Mouse (Mus musculus): ENCODE results near the gene Rad51ap2. TPM values are rescaled to one million over a fixed set of nuclear protein-coding genes. Genes with fewer than 3 reads are reported as not detected.

Gene Rad51ap2
- polyA plus RNA-seq (2015; fragmentation: Nextera tagmentation; extraction: Ambion mirVana), result 0.20 and 0.24 TPM in 2 replicates

DNA sequence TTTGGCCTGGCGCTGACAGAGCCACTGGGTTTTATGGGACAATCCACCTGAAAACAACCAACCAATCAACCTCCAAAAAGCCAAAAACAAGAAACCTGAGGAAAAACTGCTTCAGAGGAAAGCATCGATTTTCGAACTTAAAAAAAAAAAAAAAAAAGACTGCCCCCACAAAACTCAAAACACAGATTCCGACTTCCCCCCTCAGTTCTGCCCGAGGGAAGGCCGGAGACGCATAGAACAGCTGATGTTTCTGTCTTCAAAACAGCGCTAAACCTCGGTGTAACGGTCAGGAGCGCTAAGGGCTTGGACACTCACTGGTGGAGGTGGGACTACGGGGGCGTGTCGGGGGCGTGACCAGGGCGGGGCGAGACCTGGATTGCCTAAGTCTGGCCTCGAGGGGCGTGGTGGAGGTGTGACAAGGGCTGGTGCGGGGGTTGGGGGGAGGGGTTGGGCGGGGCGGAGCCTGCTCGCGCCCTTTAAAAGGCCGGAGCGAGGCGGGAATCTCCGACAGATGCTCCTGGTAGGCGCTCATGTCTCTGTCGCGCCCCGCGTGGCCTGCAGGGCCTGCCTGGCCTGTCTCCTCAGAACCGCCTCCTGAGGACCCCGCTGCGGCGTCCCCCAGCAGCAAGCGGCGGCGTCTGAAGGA lies at the start of gene Rad51ap2:
Gene Rad51ap2 (plus strand): TSS at position 531 of the 646 bp plus-strand sequence.
- Histone ChIP-seq H3K4me2 (peak within 1 kb of the TSS; percentile 93), H3K9ac (peak within 1 kb of the TSS; percentile 55), H3K9me3 (no peaks in the 10 kb centered on the region), H3K27me3 (no peaks in the 10 kb centered on the region; the same call in 1 of the 2 replicates), H3K36me3 (no peaks in the 10 kb centered on the region), H3K4me1 (peaks cover 5% of the 10 kb centered on the region; the same call in 1 of the 2 replicates), H3K4me3 (peak within 1 kb of the TSS; percentile 56), H3K27ac (no peak within 1 kb of the TSS)
- WGBS, result under 1% methylated on average over 40 of the region's 40 CpGs
- ATAC-seq (ENCODE audit: insufficient number of reproducible peaks, low FRiP score, low TSS enrichment, low read depth), result peak; percentile 96

GRCm38 (mm10) chr12:11407679-11408078 lies 48.2 kb upstream of the Rad51ap2 start:
- whole genome bisulfite sequencing, result 85% methylated on average over 4 of the region's 4 CpGs
- Histone ChIP-seq H3K9ac (no peak overlapping the region), H3K27ac (no peak overlapping the region), H3K4me2 (no peak overlapping the region), H3K36me3 (no peaks in the 10 kb centered on the region), H3K9me3 (no peaks in the 10 kb centered on the region), H3K4me1 (no peaks in the 10 kb centered on the region), H3K27me3 (no peaks in the 10 kb centered on the region), H3K4me3 (no peak overlapping the region)
- no peak for ATAC-seq (ENCODE audit: insufficient number of reproducible peaks, low FRiP score, low TSS enrichment, low read depth)

- H3K4me2 ChIP-seq, result no peak overlapping the region
- H3K27ac ChIP-seq, result no peak overlapping the region
- H3K9me3 ChIP-seq, result 0 out of 2 replicates have a peak, but pooled peaks cover 3% of the 10 kb centered on the region
- ATAC-seq (ENCODE audit: insufficient number of reproducible peaks, low FRiP score, low TSS enrichment, low read depth), result no peak
- no peaks in the 10 kb centered on the region for H3K27me3 ChIP-seq
- 76% methylated on average over 6 of the region's 6 CpGs for WGBS
- no peaks in the 10 kb centered on the region for H3K4me1 ChIP-seq
- H3K4me3 ChIP-seq, result no peak overlapping the region
- no peak overlapping the region for H3K9ac ChIP-seq
- H3K36me3 ChIP-seq, result no peaks in the 10 kb centered on the region
Observed at GRCm38 (mm10) chr12:11418112-11418511, 37.8 kb upstream of the Rad51ap2 start.

DNA sequence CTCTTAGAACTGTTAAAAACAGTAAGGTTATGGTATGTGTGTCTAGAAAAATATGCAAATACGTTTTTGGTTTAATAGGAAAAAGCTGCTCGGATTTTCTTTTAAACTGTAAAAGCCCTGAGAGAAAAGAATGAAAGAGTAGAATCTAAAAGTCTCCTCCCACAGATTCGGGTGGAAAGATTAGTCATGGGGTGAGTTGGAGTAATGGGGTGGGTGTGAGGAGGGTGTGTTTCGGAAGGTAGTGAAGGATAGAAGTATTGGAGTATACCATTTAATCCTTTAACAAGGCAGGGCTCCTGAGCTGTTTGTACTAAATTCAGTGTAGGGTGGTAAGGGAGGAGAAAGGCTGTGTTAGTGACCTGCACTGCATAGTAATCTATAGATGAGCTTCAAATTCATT lies 28.5 kb upstream of the Rad51ap2 start:
- no peaks in the 10 kb centered on the region for H3K36me3 ChIP-seq
- H3K27ac ChIP-seq, result no peak overlapping the region
- no peak overlapping the region for H3K9ac ChIP-seq
- no peak overlapping the region for H3K4me2 ChIP-seq
- H3K4me1 ChIP-seq, result no peaks in the 10 kb centered on the region
- WGBS, result 52% methylated on average over 4 of the region's 4 CpGs
- H3K4me3 ChIP-seq, result no peak overlapping the region
- no peak for ATAC-seq (ENCODE audit: insufficient number of reproducible peaks, low FRiP score, low TSS enrichment, low read depth)
- H3K27me3 ChIP-seq, result no peaks in the 10 kb centered on the region
- H3K9me3 ChIP-seq, result no peaks in the 10 kb centered on the region

DNA sequence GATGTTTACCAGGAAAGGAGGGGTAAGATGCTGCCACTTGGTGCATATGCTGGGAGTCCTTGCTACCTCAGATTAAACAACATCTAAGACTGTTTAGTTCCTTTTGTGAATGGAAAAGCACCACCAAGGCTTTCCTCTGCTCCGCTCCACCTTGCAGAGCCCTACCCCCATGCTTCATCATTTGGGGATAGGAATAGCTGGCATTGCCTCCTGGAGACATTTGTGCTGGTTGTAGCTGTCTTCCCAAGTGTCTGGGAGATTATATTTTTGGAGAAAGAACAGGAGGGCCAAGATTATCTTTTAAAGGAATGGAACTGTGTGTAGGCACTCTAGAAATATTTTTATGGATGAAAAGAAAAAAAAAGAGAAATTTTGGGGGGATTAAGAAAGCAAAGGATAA lies 22.8 kb upstream of the Rad51ap2 start:
- Histone ChIP-seq H3K27ac (no peak overlapping the region), H3K27me3 (peaks cover 23% of the 10 kb centered on the region), H3K4me1 (peaks cover 20% of the 10 kb centered on the region), H3K4me2 (no peak overlapping the region), H3K4me3 (no peak overlapping the region), H3K9me3 (no peaks in the 10 kb centered on the region), H3K36me3 (no peaks in the 10 kb centered on the region), H3K9ac (no peak overlapping the region)
- 83% methylated on average over 1 of the region's 1 CpGs for WGBS
- no peak for ATAC-seq (ENCODE audit: insufficient number of reproducible peaks, low FRiP score, low TSS enrichment, low read depth)

- 52% methylated on average over 1 of the region's 1 CpGs for WGBS
- ATAC-seq (ENCODE audit: insufficient number of reproducible peaks, low FRiP score, low TSS enrichment, low read depth), result no peak
- H3K9ac ChIP-seq, result no peak overlapping the region
- H3K4me2 ChIP-seq, result no peak overlapping the region
- H3K9me3 ChIP-seq, result no peaks in the 10 kb centered on the region
- peaks cover 26% of the 10 kb centered on the region for H3K27me3 ChIP-seq
- peaks cover 20% of the 10 kb centered on the region for H3K4me1 ChIP-seq
- no peak overlapping the region for H3K27ac ChIP-seq
- no peak overlapping the region for H3K4me3 ChIP-seq
- H3K36me3 ChIP-seq, result no peaks in the 10 kb centered on the region
Observed at GRCm38 (mm10) chr12:11433716-11434115, 22.2 kb upstream of the Rad51ap2 start.

GRCm38 (mm10) chr12:11434446-11434845 lies 21.4 kb upstream of the Rad51ap2 start:
- ATAC-seq (ENCODE audit: insufficient number of reproducible peaks, low FRiP score, low TSS enrichment, low read depth), result no peak
- H3K4me1 ChIP-seq, result peaks cover 20% of the 10 kb centered on the region
- H3K27me3 ChIP-seq, result peaks cover 28% of the 10 kb centered on the region
- no peak overlapping the region for H3K9ac ChIP-seq
- H3K4me3 ChIP-seq, result no peak overlapping the region
- H3K36me3 ChIP-seq, result no peaks in the 10 kb centered on the region
- no peaks in the 10 kb centered on the region for H3K9me3 ChIP-seq
- 82% methylated on average over 8 of the region's 8 CpGs for WGBS
- no peak overlapping the region for H3K4me2 ChIP-seq
- H3K27ac ChIP-seq, result no peak overlapping the region

DNA sequence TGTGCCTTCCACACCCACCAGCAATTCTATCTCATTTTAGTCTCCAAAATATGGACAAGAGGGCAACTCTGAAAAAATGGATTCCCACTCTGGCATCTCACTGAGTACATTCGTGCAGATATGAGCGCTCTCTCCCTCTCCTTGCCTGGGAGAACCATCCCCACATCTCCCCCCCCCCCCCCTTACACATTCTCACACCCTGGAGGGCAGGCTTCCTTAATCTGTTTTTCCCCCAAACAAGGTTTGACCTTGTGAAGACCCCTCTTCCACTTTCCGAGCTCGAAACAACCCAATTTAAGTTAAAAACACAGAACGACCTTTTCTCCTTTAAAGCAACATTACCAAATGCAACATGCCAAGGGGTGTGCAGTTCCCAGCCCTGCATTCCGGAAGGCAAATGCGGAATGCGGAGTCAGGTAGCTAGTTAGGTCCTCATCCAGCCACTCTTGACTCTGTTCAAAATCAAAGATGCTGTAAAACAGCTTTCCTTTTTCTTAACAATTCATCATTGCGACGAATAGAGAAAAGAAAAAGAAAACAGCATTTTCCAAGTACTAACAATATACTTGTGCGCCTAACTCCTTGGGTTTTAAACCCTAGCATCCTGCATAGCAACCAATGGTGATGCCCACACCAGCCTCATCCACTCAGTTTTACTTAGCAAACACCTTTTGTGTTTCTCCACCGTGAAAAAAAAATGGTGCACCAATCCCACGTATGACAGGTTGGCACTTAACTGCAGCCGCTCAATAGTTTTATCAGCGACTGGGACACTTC lies 20.4 kb upstream of the Rad51ap2 start:
- H3K4me2 ChIP-seq, result peak overlapping the region; percentile 87
- no peak for ATAC-seq (ENCODE audit: insufficient number of reproducible peaks, low FRiP score, low TSS enrichment, low read depth)
- WGBS, result 5% methylated on average over 15 of the region's 15 CpGs
- peaks cover 20% of the 10 kb centered on the region for H3K4me1 ChIP-seq
- H3K4me3 ChIP-seq, result peak overlapping the region; percentile 46
- no peak overlapping the region for H3K27ac ChIP-seq
- peaks cover 28% of the 10 kb centered on the region for H3K27me3 ChIP-seq
- H3K9me3 ChIP-seq, result no peaks in the 10 kb centered on the region
- no peaks in the 10 kb centered on the region for H3K36me3 ChIP-seq
- no peak overlapping the region for H3K9ac ChIP-seq

GRCm38 (mm10) chr12:11436023-11436350 lies 19.9 kb upstream of the Rad51ap2 start:
- no peak overlapping the region for H3K9ac ChIP-seq
- peaks cover 20% of the 10 kb centered on the region for H3K4me1 ChIP-seq
- H3K9me3 ChIP-seq, result no peaks in the 10 kb centered on the region
- 3% methylated on average over 12 of the region's 12 CpGs for WGBS
- peak overlapping the region; percentile 87 for H3K4me2 ChIP-seq
- no peak overlapping the region for H3K27ac ChIP-seq
- H3K36me3 ChIP-seq, result no peaks in the 10 kb centered on the region
- H3K27me3 ChIP-seq, result peaks cover 28% of the 10 kb centered on the region
- ATAC-seq (ENCODE audit: insufficient number of reproducible peaks, low FRiP score, low TSS enrichment, low read depth), result no peak
- H3K4me3 ChIP-seq, result peak overlapping the region; percentile 46

GRCm38 (mm10) chr12:11436497-11437265 lies 19.2 kb upstream of the Rad51ap2 start, which contains the start of gene Vsnl1:
Vsnl1 (minus strand) TSS chr12:11436613.
- peak within 1 kb of the TSS; percentile 87 for H3K4me2 ChIP-seq
- WGBS, result 4% methylated on average over 34 of the region's 34 CpGs
- 0 out of 2 replicates have a peak within 1 kb of the TSS, but pooled peaks have one; percentile 27 for H3K27ac ChIP-seq
- no peaks in the 10 kb centered on the region for H3K9me3 ChIP-seq
- ATAC-seq (ENCODE audit: insufficient number of reproducible peaks, low FRiP score, low TSS enrichment, low read depth), result peak; percentile 73
- H3K27me3 ChIP-seq, result peaks cover 28% of the 10 kb centered on the region
- no peaks in the 10 kb centered on the region for H3K36me3 ChIP-seq
- peaks cover 20% of the 10 kb centered on the region for H3K4me1 ChIP-seq
- H3K9ac ChIP-seq, result 0 out of 2 replicates have a peak within 1 kb of the TSS, but pooled peaks have one; percentile 17
- peak within 1 kb of the TSS; percentile 46 for H3K4me3 ChIP-seq

- ATAC-seq (ENCODE audit: insufficient number of reproducible peaks, low FRiP score, low TSS enrichment, low read depth), result no peak
Observed at GRCm38 (mm10) chr12:11437266-11437906, 18.5 kb upstream of the Rad51ap2 start.

More at GRCm38 (mm10) chr12:11437266-11437906, 18.5 kb upstream of the Rad51ap2 start:
- Histone ChIP-seq H3K4me2 (peak overlapping the region; percentile 87), H3K36me3 (no peaks in the 10 kb centered on the region), H3K9ac (no peak overlapping the region), H3K27me3 (peaks cover 28% of the 10 kb centered on the region), H3K4me3 (peak overlapping the region; percentile 46), H3K9me3 (no peaks in the 10 kb centered on the region), H3K27ac (no peak overlapping the region), H3K4me1 (peaks cover 20% of the 10 kb centered on the region)
- 16% methylated on average over 17 of the region's 17 CpGs for WGBS
